Mouse (Mus musculus): Measurements from ENCODE around the gene 1700008P02Rik. TPM values are rescaled to one million over a fixed set of nuclear protein-coding genes. Genes with fewer than 3 reads are reported as not detected.
"Not testable (repeated sequence)": the region's sequence is repeated elsewhere in the genome, so short reads cannot be mapped to it uniquely, and the experiment has no call there.

1700008P02Rik gene
- not detected in 2 replicates for polyA plus RNA-seq (2015; fragmentation: Nextera tagmentation; extraction: Ambion mirVana)

DNA sequence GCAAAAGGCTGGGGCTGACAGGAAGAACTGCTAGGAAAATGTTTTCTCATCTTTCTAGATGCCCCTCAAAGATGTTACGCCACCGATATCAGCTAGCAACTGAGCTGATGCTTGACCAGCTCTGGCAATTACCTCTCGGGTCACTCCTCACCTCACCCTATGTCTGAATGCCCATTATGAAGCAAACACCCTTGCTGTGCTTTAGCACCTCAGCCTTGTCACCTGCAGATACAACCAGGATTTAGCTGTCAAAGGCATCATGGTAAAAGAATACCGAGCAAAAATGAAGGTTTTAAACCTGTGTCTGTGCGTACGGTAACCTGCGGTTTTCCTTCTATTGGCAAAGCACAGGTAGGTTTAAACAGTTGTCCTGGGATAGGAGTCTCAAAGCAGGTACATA, at the start of gene 1700008P02Rik:
Gene 1700008P02Rik, minus strand, starts transcription at position 101 of the 400 bp plus-strand sequence.
- Histone ChIP-seq H3K4me2 (replicated peaks) (no peak within 1 kb of the TSS), H3K9me3 (no peaks in the 10 kb centered on the region), H3K36me3 (no peaks in the 10 kb centered on the region), H3K27ac (no peak within 1 kb of the TSS), H3K27me3 (replicated peaks) (no peaks in the 10 kb centered on the region), H3K4me1 (replicated peaks) (no peaks in the 10 kb centered on the region), H3K4me3 (replicated peaks) (no peak within 1 kb of the TSS), H3K9ac (no peak within 1 kb of the TSS)
- 90% methylated on average over 7 of the region's 7 CpGs for WGBS
- ATAC-seq = no peak

DNA sequence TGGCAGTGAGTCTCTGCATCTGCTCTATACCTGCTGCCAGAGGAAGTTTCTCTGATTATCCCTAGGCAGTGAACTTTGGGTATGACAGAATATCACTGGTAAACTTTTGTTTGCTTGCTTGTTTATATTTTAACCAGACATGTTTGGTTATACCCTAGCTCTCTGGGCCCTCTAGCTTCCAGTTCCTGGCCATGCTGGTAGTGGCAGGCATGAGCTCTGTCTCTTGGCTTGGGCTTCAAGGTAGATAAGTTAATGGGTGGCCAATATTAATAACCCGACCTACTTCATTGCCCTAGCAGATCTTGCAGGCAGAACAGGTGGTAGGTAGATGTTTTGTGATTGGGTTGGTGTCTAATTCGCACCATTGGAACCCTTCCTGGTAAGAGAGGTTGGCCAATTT, 29.2 kb upstream of the 1700008P02Rik start:
- H3K27me3 ChIP-seq (replicated peaks) = no peaks in the 10 kb centered on the region
- 74% methylated on average over 2 of the region's 2 CpGs for whole genome bisulfite sequencing

DNA sequence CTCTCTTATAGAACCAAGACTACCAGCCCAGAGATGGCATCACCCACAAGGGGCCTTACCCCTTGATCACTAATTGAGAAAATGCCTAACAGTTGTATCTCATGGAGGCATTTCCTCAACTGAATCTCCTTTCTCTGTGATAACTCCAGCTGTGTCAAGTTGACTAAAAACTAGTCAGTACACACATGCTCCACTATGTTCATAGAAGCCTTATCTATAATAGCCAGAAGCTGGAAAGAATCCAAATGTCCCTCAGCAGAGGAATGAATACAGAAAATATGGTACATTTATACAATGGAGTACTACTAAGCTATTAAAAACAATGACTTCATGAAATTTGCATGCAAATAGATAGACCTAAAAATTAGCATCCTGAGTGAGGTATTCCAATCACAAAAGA, 17.9 kb upstream of the 1700008P02Rik start:
- not testable (repeated sequence) for H3K4me3 ChIP-seq (replicated peaks); H3K4me1 ChIP-seq (replicated peaks); H3K4me2 ChIP-seq (replicated peaks); H3K9me3 ChIP-seq; ATAC-seq; H3K27me3 ChIP-seq (replicated peaks); H3K9ac ChIP-seq; H3K27ac ChIP-seq; H3K36me3 ChIP-seq

More for the DNA sequence above, 29.2 kb upstream of the 1700008P02Rik start:
- no peaks in the 10 kb centered on the region for H3K36me3 ChIP-seq
- no peak overlapping the region for H3K27ac ChIP-seq
- no peak for ATAC-seq
- H3K9me3 ChIP-seq = no peaks in the 10 kb centered on the region
- no peaks in the 10 kb centered on the region for H3K4me1 ChIP-seq (replicated peaks)
- H3K4me2 ChIP-seq (replicated peaks) = no peak overlapping the region
- no peak overlapping the region for H3K9ac ChIP-seq
- H3K4me3 ChIP-seq (replicated peaks) = no peak overlapping the region

DNA sequence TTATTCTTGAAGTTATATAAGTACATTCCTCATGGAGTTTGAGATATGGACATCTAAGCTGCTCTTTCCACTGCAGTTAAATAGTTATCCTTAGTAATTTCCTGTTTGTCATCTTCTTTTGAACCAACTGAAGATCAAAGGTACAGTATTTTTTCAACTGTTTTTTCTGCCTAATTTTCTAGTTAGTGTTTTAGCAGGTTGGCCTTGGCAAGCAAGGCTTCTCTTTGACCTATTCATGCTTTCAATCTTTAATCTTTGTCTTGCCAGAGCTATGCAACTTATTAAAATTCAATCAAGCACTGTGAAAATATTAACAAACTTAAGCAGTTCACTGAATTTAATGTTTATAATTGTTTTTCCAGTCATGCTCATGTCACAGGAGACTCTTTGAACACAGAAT, 14.0 kb upstream of the 1700008P02Rik start:
- H3K27ac ChIP-seq = no peak overlapping the region
- no peaks in the 10 kb centered on the region for H3K27me3 ChIP-seq (replicated peaks)
- no peaks in the 10 kb centered on the region for H3K9me3 ChIP-seq
- no peak overlapping the region for H3K4me2 ChIP-seq (replicated peaks)
- no peaks in the 10 kb centered on the region for H3K4me1 ChIP-seq (replicated peaks)
- ATAC-seq = no peak
- H3K4me3 ChIP-seq (replicated peaks) = no peak overlapping the region
- H3K9ac ChIP-seq = no peak overlapping the region
- H3K36me3 ChIP-seq = no peaks in the 10 kb centered on the region

DNA sequence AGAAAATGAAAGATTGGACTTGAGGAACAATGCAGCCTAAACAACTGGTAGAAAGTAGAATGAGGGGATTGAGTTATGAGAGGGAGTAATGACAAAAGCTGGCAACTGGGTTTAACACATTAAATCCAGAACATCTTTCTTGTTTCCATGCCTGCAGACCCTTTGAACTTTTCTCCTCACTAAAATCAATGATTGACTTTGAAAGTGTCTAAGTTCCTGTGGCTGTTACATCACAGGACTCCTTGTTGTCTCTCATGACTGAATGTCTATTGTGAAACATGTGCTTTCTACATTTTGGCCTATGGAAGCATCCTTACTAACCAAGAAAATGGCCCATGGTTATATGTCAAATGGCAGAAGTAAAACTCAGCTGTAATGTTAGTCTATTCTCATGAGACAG, 2.4 kb downstream of the 1700008P02Rik start:
- Histone ChIP-seq H3K4me3 (replicated peaks) (no peak overlapping the region), H3K9me3 (no peaks in the 10 kb centered on the region), H3K9ac (no peak overlapping the region), H3K4me1 (replicated peaks) (no peaks in the 10 kb centered on the region), H3K27me3 (replicated peaks) (no peaks in the 10 kb centered on the region), H3K4me2 (replicated peaks) (no peak overlapping the region), H3K27ac (no peak overlapping the region), H3K36me3 (no peaks in the 10 kb centered on the region)
- no peak for ATAC-seq

Measured in intestine, embryonic 15.5 days (tissue).